Mouse (Mus musculus) retina, postnatal 7 days (tissue): ENCODE data around the gene Nkd1.
A peak's percentile ranks its signal among the peaks of the same experiment; 100 is the strongest.

Source experiments
- DNase-seq: peaks from one replicate; pipeline ENCODE4 v3.0.0-alpha.2; 2012; ENCODE audit warnings: low read depth, low spot score

The Nkd1 gene

DNA sequence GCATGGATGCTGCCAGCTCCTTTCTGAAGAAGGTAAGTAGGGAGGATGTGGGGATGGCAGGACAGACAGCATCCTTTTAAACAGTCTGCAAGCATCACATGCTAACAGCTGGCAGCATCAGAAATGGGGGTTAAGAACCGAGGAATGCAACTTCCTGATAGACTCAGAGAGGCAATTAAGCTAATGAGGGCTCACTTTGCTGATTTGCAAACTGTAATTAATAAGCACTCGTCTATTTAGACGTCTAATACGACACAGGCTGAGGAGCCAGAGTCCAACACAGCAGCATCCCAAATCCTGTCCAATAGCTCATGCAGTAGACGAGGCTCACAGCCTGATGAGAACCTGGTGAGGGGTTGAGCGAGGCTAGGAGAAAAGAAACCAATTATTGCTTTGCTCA lies 89.1 kb downstream of the Nkd1 start:
- no peak for DNase-seq

DNA sequence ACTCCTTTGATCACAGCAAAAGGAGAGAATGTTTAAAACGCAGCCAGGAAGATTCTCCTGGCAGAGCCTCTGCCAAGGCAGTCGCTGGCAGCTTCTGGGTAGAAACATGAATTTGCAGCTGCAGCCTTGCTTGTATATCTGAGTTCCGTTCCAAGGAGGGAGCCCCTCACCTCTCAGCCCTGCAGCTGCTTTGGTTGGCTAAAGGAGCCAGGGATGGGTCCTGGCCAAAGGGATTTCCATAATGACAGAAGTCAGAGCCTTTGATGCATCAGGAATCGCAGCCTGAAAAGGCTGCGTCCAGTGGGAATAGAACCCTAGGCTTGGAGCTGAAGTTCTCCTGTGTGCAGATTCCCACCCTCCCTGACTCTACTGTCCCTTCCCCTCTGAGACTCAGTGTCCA lies 93.8 kb downstream of the Nkd1 start:
- no peak for DNase-seq

DNA sequence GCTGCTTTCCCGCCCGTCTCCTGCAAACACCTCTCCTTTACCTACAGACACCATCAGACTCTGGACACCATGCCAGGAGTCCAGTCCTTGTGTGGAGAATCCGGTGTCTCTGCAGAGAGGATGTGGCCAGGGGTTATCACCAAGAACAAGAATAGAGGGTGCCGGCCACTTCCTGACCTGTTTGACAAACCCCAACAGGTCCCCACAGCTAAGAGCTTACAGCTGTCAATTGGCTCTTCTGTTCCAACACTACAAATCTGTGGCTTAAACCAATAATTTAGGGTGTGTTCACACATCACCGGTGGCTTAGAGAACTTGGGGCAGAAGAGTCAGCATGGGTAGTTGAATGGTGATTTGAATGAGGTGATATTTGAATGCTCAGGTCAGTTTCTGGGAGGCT lies 97.5 kb downstream of the Nkd1 start:
- DNase-seq = no peak

DNA sequence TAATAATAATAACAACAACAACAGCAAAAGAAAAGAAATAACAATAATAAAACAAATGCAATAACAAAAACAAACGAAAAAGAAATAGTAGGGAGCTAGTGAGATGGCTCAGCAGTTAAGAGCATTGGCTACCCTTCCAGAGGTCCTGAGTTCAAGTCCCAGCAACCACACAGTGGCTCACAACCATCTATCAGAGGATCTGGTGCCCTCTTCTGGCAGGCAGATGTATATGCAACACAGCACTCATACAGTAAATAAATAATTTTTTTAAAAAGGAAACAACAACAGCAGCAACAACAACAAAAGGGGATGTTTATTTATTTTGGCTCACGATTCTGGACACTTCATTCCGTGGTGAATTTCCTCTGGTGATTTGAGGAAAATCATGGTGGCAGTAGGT lies 98.4 kb downstream of the Nkd1 start:
- DNase-seq = no peak

DNA sequence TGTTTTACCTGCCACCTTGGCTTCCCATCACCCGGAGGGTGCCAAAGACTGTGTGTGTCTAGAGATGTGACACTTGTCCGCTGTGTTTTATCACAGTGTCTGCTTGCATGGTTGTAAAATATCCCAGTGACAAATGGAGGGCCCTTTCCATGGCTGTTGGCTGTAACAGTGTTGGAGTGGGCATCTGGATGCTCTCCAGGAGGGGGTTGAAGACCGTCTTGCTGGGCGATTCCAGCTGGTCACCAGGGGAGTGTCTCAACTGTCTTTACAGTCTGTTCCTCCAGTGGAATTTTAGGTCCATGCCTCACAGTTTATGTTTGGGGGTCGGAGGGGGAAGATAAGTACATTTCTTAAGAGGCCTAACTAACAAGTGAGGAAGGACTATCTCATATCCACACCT lies 99.8 kb downstream of the Nkd1 start:
- no peak for DNase-seq

DNA sequence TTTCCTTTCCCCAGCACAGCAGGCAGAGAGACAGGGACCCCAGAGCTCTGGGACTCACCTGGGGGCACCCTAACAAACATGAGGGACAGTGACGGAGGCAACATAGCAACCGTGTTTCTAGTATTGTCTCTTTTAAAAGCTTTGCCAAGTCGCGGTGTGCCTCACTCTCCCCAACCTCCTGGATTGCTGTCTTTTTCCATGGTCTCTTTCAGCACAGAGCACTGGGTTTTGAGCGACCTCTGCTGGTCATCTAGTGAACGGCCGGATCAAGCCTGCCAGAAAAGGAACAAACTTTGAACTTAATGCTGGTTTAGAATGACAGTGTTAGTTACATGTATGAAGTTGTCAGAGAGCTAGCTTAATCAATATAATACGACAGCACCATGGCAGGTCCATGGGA lies 100.3 kb downstream of the Nkd1 start:
- DNase-seq = peak; percentile 76

DNA sequence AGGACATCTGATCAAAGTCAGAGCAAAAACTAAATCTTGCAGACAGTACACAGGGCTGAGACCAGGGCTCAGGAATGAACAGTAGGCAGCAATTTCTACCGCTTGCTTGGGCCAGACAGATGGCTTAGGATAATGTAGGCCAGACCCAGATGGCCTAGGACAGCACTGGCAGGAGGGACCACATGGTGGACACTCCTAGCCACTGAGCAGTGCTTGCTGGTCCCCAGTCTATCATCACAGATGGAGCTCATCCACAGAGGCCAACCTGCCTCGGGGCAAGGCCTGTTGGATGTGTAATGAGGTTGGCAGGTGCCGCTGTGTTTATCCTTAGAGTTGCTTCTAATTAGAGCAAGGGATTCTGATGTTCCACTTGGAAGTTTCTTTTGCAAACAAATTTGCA lies 102.2 kb downstream of the Nkd1 start:
- DNase-seq = no peak

DNA sequence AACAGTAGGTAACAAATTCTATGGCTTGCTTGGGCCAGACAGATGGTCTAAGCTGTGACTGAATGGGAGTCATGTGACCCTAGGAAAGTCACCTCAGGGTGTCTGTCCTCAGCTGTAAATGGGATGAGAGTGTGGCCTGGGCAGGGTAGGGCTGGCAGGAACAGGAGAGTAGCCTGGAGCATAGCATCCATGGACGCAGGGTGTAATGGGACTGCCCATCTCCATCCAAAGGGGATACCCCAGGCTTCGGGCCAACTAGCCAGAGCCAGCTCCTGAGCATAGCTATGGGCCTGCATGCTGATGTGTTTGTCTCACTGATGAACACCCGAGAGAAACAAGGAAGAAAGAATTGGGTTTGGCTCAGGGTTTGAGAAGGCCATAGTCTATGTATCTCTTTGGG lies 103.1 kb downstream of the Nkd1 start:
- no peak for DNase-seq

DNA sequence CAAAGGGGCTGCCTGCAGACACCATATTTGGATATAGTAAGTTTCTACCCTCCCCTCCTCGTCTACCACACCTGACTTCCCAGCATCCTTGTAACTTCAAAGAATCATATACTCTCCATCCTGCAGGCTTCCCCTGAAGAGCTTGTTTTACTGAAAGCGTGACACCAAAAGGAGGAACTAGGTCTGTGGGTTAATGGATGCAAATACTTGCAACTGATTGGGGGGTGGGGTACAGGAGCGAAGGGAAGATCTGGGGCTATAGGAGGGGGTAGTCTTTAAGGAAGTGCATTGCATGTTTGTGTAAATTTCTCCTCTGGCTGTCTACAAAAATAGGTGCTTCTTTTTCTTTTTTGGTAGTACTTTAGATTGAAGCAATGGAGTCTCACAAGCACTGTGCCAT lies 105.3 kb downstream of the Nkd1 start:
- no peak for DNase-seq

DNA sequence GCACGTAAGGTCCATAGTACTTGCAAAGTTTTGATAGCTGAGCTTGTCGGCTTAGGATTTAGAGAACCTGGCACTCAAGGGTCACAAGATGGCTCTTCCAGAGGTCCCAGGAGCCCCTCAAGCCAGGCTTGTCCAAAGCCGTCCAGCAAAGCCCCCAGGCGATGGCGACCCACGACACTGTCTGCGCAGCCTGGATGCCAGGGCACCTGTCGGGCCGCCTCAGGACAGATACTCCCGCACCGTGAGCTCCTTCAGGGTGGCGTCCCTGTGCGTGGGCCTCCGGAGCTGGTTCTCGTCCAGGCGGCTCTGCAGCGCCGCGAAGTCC lies 105.7 kb downstream of the Nkd1 start:
- DNase-seq = no peak

DNA sequence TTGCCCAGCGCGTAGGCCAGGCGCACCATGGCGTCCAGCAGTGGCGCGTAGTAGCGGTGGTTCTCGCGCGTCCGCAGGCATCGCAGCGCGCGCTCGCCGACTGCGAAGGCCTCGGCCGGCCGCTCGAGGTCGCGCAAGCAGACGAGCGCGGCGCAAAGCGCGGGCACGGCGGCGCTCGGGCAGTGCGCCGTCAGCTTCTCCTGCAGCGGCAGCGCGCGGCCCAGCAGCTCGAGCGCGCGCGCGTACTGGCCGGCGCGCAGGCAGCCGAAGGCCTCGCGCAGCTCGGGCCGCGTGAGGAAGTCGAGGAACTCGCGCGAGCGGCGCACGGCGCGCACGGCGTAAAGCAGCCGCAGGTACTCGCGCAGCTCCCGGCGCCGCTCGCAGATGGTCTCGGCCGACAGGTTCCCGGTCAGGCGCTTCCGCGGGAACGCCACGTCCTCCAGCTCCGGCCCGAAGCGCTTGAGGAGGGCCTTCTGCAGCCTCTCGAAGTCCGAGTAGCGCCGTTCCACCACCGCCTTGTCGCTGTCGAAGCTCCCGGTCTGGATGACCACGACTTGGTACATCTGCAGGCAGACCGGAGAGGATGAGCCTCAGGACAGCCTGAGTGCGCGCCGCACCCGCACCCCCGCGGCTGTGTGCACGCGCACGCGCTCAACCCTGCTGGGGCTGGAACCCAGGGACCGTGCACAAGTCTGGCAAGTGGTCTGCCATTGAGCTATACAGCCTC lies 106.3 kb downstream of the Nkd1 start:
- DNase-seq = peak; percentile 79

DNA sequence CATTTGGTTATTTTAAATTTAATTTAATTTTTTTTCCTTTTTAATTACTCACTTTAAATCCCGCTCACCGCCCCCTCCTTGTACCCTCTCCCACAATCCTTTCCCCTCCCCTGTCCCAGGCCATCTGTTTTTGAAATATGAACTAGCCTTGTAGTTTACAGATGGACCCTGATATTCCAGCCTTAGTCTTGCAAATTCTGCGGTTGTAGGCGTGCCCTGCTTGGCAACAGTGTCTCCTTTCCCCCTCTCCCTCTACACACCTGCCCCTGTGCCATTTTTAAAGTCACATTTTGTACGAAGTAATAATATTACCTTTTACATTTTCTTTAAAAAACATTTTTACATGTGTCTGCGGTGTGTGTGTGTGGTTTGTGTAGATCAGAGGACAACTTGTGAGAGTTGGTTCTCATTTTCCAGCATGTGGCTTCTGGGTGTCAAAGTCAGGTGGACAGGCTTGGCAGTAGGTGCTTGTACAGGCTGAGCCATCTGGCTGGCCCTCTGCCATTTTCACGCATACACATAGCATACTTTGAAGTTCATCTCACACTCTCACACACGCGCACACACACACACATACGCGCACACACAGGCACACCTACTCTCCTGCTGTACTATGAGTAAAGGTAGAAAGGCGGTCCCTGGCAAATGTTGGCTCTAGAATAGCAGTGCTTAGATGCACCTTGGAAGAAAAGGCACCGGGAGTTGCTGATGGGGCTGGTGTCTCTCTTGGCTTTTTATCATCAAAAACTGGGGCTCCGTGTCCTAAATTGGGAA lies 107.0 kb downstream of the Nkd1 start:
- DNase-seq = no peak

DNA sequence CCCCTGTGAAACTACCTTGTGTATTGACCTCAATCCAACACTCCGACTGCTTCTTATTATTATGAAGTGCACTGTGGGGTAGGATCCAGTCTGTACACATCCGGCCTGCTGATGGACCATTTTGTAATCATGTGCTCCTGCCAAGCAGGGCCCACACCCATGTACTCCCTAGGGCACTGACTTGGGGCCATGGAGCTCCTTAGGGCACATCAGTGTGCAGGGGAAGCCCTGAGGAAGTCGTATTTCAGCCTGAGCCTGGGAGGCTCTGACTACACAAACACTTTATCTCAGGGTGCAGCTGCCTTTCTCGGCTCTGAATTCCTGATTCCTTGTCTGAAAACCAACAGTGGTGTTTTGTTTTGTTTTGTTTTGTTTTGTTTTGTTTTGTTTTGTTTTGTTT lies 109.1 kb downstream of the Nkd1 start:
- DNase-seq = no peak

DNA sequence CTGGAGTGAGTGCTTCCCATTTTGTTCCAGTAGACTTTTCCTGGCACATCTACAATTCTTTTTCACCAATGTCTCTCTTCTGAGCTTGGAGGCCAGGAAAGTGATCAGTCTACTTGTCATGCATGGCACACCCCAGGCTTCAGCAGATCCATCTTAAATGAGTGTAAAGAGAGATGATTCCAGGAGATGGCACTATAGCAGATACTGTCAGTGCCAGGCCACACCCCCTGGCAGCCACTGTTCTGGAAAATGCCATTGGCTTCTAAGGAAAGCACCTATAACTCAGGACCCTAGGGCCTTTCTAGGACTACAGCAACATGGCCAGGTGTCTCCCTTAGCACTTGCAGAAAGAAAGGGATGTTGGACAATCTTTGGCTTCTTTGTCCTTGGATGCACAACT lies 109.9 kb downstream of the Nkd1 start:
- no peak for DNase-seq

DNA sequence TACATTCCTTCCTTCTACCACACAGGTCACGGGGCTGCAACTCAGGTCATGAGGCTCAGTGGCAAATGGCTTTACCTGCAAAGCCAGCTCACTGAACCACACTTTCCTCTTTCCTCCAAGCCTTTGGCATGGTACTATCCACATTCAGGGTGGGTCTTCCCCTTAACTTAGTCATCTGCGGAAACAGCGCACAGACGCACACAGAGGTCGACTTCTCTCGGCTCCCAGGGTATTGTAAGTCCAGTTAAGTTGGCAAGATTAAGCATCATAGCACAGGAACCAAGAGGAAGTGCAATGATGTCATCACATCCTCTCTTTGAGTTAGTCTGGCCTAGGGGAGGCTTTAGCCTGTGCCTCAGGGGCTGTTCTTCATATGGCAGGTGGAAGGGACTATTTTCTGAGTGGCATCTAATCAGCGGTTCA lies 112.2 kb downstream of the Nkd1 start:
- DNase-seq = no peak

DNA sequence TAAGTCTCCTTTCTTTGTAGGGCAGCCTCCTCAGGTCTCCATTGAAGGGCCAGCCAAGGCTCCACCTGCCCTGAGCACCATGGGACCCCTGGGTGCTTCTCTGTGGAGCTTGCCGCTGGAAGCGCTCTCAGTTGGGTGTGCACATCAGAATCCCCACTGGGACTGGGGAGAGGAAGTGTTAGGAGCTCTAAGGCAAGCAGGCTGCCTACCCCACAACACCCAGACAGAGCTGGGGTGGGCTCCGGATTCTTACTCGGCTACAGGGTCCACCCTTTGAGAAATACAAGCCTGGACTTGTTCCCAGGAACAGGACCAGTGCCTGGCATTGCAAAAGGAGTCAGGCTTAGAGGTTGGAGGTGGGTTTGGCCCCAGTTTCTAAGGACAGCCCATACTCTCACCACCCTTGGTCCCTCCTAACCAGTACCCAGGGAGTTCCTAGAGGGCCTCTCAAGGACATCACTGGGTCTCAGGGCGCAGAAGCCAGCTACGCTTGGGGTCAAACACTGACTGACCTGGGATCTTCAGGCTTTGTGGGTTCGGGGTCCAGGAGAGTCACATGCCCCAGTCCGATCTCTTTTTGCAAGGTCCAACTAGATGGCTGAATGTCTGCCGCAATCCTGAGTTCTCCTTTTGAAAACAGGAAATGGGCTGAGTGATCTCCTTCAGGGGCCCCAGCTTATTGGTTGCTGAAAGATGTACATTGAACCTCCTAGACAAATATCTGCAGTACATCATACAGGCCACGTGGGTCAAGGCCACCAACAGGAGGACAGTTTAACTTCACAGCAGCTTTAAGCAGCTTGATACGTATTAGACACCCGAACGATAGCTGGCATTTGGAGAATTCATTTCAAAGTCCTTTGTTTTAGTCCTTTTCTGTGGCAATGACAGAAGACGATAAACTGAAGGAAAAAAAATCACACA lies 114.6 kb downstream of the Nkd1 start, which contains the start of gene Snx20:
Gene Snx20, minus strand, starts transcription at position 655 of the 924 bp plus-strand sequence.
- DNase-seq = no peak

DNA sequence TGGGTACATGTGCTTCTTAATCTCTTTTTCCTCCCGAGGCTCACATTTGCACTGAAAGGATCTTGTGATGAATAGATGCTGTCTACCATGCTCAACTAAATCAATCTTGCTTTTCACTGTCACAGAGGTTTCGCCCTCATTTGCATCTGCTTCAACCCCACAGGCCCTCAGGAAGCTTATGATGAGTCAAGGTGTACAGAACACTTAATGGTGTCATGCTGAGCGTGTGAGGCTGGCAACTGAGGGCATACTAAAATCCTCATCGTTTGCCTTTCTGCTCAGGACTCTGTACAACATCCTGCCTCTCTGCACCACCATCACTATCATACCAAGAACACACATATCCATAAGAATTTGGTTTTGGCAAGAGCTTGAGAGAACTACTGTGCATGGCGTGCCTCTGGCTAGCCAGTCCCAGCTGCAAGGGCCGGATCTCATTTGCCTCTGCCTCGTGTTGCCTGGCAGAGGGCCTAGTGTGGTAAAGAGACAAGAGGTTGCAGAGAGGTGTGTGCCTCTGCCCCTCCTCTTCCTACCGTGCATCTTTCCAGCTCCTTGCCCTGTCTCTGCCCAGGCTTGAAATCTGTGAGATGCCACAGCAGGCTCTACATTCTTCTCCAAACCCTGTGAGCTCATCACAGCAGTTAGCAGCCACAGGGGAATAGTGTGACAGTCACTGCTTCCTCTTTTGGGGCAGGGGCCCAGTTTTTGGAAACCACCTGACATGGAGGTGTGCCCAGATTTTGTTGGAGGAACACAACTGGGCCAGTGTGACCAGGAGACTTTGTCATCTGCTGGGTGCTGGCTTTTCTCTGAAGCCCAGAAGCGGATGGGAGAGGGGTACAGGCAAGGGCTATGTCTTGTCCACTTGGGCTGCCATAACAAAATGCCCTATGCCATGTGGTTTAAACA lies 116.2 kb downstream of the Nkd1 start:
- no peak for DNase-seq

DNA sequence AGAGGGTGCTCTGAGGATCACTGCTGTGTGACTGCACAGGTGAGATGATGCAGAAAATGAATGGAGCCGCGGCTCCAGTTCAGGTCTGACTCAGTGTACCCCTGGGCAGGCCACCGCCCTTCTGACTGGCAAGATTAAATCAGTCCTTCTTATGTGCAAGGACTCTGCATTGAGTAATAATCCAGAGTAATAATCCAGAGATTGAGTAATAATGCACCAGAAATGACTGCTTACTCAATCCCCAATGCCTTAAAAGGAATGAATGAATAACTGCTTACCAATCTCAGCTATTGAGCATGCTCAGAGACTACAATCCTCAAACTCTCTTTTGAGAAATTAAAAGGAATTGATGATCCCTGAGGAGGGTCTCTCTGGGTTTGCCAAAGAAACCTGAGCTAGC lies 117.8 kb downstream of the Nkd1 start:
- DNase-seq = no peak

DNA sequence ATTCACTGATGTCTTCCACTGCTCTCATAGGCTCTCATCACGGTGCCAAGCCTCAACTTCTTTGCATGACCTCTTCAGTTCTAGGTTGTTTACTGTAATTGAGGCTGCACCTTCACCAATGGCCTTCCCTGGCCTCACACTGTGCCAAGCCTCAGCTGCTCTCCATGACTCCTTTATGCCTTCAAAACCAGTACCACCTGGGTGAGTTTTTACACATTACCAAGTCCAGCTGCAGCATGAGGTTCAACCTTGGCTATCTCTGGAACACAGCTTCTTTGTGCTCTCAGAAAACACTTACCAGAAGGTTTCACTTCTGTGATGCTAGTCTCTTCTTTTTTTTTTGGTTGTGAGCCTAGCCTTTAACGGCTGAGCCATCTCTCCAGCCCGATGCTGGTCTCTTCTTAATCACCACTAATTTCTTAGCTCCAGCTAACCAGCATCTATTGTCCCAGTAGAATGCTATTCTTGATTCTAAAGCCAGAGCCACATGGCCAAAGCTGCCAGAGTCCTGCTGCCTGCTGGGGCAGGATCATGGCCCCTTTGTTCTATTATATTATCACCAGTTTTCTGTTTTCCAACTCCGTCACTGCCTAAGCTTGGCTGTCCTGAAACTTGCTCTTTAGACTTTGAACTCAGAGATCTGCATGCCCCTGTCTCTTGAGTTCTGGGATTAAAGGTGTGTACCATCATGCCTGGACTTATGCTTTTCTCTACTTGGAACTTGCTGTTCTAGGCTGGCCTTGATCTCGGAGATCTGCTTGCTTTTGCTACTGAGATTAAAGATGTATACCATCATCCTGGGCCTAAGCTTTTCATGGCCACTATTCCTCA lies 121.8 kb downstream of the Nkd1 start:
- no peak for DNase-seq
